Mouse (Mus musculus): ENCODE measurements around the gene Gm826. TPM values are rescaled to one million over a fixed set of nuclear protein-coding genes. Genes with fewer than 3 reads are reported as not detected.

The Gm826 gene
- total RNA-seq, 4 experiments from 2014 or later = 0.41 to 0.49 (median 0.43) TPM; not detected in 1

GRCm38 (mm10) chr2:160298586-160298985 is 35.4 kb downstream of the Gm826 start:
- DNase-seq (ENCODE audit: low spot score in 2 of 2) = no peak

GRCm38 (mm10) chr2:160288538-160289151 is 45.3 kb downstream of the Gm826 start:
- DNase-seq (ENCODE audit: low spot score in 2 of 2) = no peak

GRCm38 (mm10) chr2:160275959-160276657 is 57.9 kb downstream of the Gm826 start:
- no peak for DNase-seq (ENCODE audit: low spot score in 2 of 2)

GRCm38 (mm10) chr2:160267828-160268453 is 66.0 kb downstream of the Gm826 start:
- no peak for DNase-seq (ENCODE audit: low spot score in 2 of 2)

GRCm38 (mm10) chr2:160263861-160264260 is 70.1 kb downstream of the Gm826 start:
- DNase-seq (ENCODE audit: low spot score in 2 of 2) = no peak

- no peak for DNase-seq (ENCODE audit: low spot score in 2 of 2)
Observed at GRCm38 (mm10) chr2:160261538-160261937, 72.4 kb downstream of the Gm826 start.

Other genes starting within 250 kb of the Gm826 start
- 10 to 100 TPM in 3 of 4 experiments, 1 to 10 TPM in 1; 9.9 to 35.1 (median 22.1) TPM for gene Mafb, start 32.9 kb upstream of the Gm826 start, total RNA-seq (2022)